Mouse (Mus musculus) embryonic facial prominence, embryonic 12.5 days (tissue): ENCODE data around the gene Ren1. TPM values are rescaled to one million over a fixed set of nuclear protein-coding genes. Genes with fewer than 3 reads are reported as not detected.

Source experiments
- ATAC-seq: fragments of 200-750 bp; cut with Nextera tagmentation; 2 replicates; pipeline ENCODE4 v1.8.0; 2017; ENCODE audit not compliant: insufficient number of reproducible peaks, insufficient read depth, low FRiP score, low TSS enrichment
- H3K27ac ChIP-seq: fragments of 300-500 bp; sonication (generic); 2 replicates; pipeline ENCODE4 v1.5.1; 2016; ENCODE audit warnings: mild to moderate bottlenecking
- H3K27me3 ChIP-seq: fragments of 300-500 bp; sonication (generic); 2 replicates; pipeline ENCODE4 v1.6.1; 2016; ENCODE audit warnings: mild to moderate bottlenecking, moderate library complexity
- H3K36me3 ChIP-seq: fragments of 300-500 bp; sonication (generic); 2 replicates; pipeline ENCODE4 v1.6.1; 2016; ENCODE audit warnings: mild to moderate bottlenecking
- H3K4me1 ChIP-seq: fragments of 300-500 bp; sonication (generic); 2 replicates; pipeline ENCODE4 v1.6.1; 2016
- H3K4me2 ChIP-seq: fragments of 300-500 bp; sonication (generic); replicated peaks from 2 replicates; pipeline ENCODE4 v1.6.1; 2016; ENCODE audit warnings: mild to moderate bottlenecking, moderate library complexity
- H3K4me3 ChIP-seq: fragments of 300-500 bp; sonication (generic); 2 replicates; pipeline ENCODE4 v1.5.1; 2016; ENCODE audit warnings: mild to moderate bottlenecking
- H3K9ac ChIP-seq: fragments of 300-500 bp; sonication (generic); 2 replicates; pipeline ENCODE4 v1.6.1; 2016; ENCODE audit warnings: mild to moderate bottlenecking, moderate library complexity
- H3K9me3 ChIP-seq: fragments of 300-500 bp; sonication (generic); 2 replicates; pipeline ENCODE4 v1.6.1; 2016; ENCODE audit warnings: mild to moderate bottlenecking, moderate library complexity
- WGBS: fragments of 180-500 bp; shearing (Covaris S2); methylation state at CpG from one replicate; pipeline ENCODE4 v1.1.7; 2016; 5-methylcytosine and 5-hydroxymethylcytosine counted together
- polyA plus RNA-seq: library from polyadenylated mRNA; unstranded; fragments of >200 nt; fragmentation: Nextera tagmentation; extraction: Ambion mirVana; gene quantifications from 2 replicates; pipeline ENCODE4 v1.2.1, GENCODE M21; 2016

Gene Ren1
- polyA plus RNA-seq, 1 experiment from 2014 or later, result 0.19 TPM

DNA sequence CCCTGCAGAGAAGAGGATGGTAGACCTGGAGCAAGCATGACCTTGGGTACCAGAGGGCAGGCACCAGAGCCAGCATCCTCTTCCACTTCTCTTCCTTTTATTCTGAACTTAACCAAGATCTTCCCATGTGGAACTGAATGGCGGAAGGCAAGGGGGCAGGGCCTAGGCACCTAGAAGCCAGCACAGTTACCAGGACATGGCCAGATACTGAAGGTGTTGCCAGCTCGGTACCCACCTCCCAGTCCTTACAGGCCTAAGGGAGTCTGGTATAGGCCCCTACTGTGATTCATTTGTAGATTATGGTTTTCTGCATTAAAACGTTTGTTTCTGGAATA is 29.6 kb downstream of the Ren1 start:
- ATAC-seq, result no peak
- no peaks in the 10 kb centered on the region for H3K4me1 ChIP-seq
- H3K36me3 ChIP-seq, result 0 out of 2 replicates have a peak, but pooled peaks cover 3% of the 10 kb centered on the region
- H3K9me3 ChIP-seq, result no peaks in the 10 kb centered on the region
- no peak overlapping the region for H3K9ac ChIP-seq
- no peak overlapping the region for H3K27ac ChIP-seq
- no peak overlapping the region for H3K4me3 ChIP-seq
- H3K27me3 ChIP-seq, result no peaks in the 10 kb centered on the region
- WGBS, result 76% methylated on average over 3 of the region's 3 CpGs
- H3K4me2 ChIP-seq, result no peak overlapping the region

DNA sequence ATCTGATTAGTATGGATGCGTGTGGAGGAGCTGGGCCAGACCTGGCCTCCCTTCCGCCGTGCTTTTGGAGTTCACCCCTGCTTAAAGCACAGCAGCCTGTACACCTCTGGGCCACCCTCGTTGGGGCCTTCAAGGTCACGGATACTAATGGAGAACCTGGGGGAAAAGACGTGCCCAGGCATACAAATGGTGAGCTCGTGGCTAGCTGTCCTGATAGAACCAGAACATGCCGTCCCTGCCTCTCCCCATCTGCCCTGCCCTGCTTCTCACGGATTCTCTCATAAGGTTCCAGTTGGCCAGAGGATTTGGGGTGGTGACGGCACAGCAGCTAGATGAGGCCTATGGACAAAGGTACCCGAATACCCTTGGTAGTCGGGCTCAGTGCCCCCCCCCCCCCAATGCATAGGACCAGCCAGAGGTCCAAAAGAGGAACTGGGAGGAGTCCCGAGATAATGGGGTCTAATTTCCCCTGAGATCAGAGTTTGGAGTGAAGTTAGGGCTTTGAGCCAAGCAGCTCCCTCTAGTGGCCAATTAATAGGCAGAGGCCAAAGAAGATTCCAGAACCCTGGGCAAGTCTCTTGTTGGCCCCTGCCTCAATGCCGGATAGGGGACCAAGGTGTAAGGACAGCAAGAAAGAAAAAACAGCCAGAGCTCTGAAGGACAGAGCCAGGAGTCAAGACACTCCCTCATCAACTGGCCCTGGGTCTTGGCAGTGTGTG is 30.2 kb downstream of the Ren1 start:
- Histone ChIP-seq H3K4me3 (no peak overlapping the region), H3K4me1 (no peaks in the 10 kb centered on the region), H3K4me2 (no peak overlapping the region), H3K36me3 (peaks cover 6% of the 10 kb centered on the region; the same call in 1 of the 2 replicates), H3K27ac (no peak overlapping the region), H3K9me3 (no peaks in the 10 kb centered on the region), H3K9ac (no peak overlapping the region), H3K27me3 (no peaks in the 10 kb centered on the region)
- WGBS, result 71% methylated on average over 14 of the region's 14 CpGs
- no peak for ATAC-seq

- H3K9ac ChIP-seq, result no peak overlapping the region
- no peak overlapping the region for H3K27ac ChIP-seq
- no peak overlapping the region for H3K4me3 ChIP-seq
- 9% methylated on average over 9 of the region's 9 CpGs for WGBS
- no peak for ATAC-seq
- no peaks in the 10 kb centered on the region for H3K27me3 ChIP-seq
- peaks cover 5% of the 10 kb centered on the region; the same call in 1 of the 2 replicates for H3K4me1 ChIP-seq
- no peaks in the 10 kb centered on the region for H3K9me3 ChIP-seq
- peaks cover 12% of the 10 kb centered on the region; the same call in 1 of the 2 replicates for H3K36me3 ChIP-seq
- no peak overlapping the region for H3K4me2 ChIP-seq
Observed at GRCm38 (mm10) chr1:133382008-133382407, 31.7 kb downstream of the Ren1 start.

GRCm38 (mm10) chr1:133382552-133383155 is 32.3 kb downstream of the Ren1 start:
- H3K4me3 ChIP-seq, result no peak overlapping the region
- H3K36me3 ChIP-seq, result peaks cover 12% of the 10 kb centered on the region; the same call in 1 of the 2 replicates
- H3K9ac ChIP-seq, result no peak overlapping the region; the same call in 1 of the 2 replicates
- WGBS, result 56% methylated on average over 12 of the region's 12 CpGs
- H3K27ac ChIP-seq, result no peak overlapping the region
- no peaks in the 10 kb centered on the region for H3K27me3 ChIP-seq
- ATAC-seq, result no peak
- no peak overlapping the region for H3K4me2 ChIP-seq
- H3K9me3 ChIP-seq, result no peaks in the 10 kb centered on the region
- peaks cover 5% of the 10 kb centered on the region; the same call in 1 of the 2 replicates for H3K4me1 ChIP-seq

DNA sequence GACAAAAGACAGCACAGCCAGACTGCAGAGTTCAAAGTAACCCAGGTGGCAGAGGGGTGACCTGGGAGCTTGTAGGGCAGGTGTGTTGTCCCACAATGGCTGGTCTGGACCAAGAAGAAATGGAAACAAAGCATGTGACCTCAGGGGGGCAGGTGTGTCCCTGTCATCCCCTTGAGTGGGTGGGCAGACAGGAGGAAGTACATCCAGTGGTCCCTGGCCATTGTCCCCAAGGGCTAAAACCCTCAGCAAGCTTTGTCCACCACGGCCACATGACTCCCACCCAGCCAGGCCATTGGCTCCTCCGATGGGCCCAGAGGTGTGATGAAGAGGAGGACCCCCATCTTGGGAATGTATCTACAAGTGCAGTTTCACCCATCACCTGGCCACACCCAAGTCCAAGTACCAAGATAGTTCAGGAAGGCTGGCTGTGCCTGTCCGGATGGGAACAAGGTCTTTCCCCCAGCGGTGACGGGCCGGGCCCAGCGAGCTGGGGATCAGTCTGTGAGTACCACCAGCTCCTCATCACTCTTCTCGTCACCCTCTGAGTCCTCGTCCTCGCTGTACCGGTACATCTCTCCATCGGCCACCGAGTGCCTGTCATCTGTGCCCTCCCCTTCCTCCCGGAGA is 33.0 kb downstream of the Ren1 start:
- no peak overlapping the region for H3K9ac ChIP-seq
- H3K27me3 ChIP-seq, result no peaks in the 10 kb centered on the region
- WGBS, result 92% methylated on average over 14 of the region's 14 CpGs
- peaks cover 12% of the 10 kb centered on the region; the same call in 1 of the 2 replicates for H3K36me3 ChIP-seq
- no peak overlapping the region for H3K4me2 ChIP-seq
- H3K27ac ChIP-seq, result no peak overlapping the region
- no peak overlapping the region for H3K4me3 ChIP-seq
- H3K4me1 ChIP-seq, result peaks cover 5% of the 10 kb centered on the region; the same call in 1 of the 2 replicates
- H3K9me3 ChIP-seq, result no peaks in the 10 kb centered on the region
- ATAC-seq, result no peak

GRCm38 (mm10) chr1:133385506-133385905 is 35.2 kb downstream of the Ren1 start:
- Histone ChIP-seq H3K4me3 (no peak overlapping the region), H3K9ac (peak overlapping the region; percentile 43), H3K27me3 (no peaks in the 10 kb centered on the region), H3K36me3 (peaks cover 15% of the 10 kb centered on the region; the same call in 1 of the 2 replicates), H3K4me2 (peak overlapping the region; percentile 28; the same call in 1 of the 2 replicates), H3K27ac (no peak overlapping the region), H3K4me1 (peaks cover 5% of the 10 kb centered on the region; the same call in 1 of the 2 replicates), H3K9me3 (no peaks in the 10 kb centered on the region)
- 35% methylated on average over 9 of the region's 9 CpGs for WGBS
- no peak for ATAC-seq

DNA sequence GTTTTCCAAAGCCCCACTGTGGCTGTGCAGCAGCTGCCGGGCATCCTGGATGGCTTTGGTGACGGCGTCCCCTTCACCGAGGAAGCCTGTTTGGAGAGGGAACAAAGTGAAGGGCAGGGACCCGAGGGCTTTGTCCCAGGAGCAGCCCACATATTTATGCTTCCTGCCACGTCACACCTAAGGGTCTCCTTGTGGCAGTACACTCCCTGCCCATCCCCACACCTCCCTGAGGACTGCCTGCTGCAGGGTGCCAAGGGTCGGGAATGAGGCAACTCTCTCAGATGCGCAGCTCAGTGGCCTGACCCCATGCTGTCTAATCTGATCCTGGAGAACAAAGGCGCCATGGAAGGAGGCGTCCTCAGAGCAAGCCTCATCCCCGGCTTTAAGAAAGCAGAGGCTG is 35.9 kb downstream of the Ren1 start:
- H3K4me3 ChIP-seq, result no peak overlapping the region
- no peak for ATAC-seq
- no peak overlapping the region for H3K4me2 ChIP-seq
- peaks cover 5% of the 10 kb centered on the region; the same call in 1 of the 2 replicates for H3K4me1 ChIP-seq
- WGBS, result 50% methylated on average over 11 of the region's 11 CpGs
- H3K9ac ChIP-seq, result no peak overlapping the region
- no peaks in the 10 kb centered on the region for H3K9me3 ChIP-seq
- H3K27ac ChIP-seq, result peak overlapping the region; percentile 1; the same call in 1 of the 2 replicates
- H3K27me3 ChIP-seq, result no peaks in the 10 kb centered on the region
- H3K36me3 ChIP-seq, result peaks cover 17% of the 10 kb centered on the region; the same call in 1 of the 2 replicates

GRCm38 (mm10) chr1:133387539-133388268 is 37.4 kb downstream of the Ren1 start:
- Histone ChIP-seq H3K4me2 (no peak overlapping the region), H3K9me3 (no peaks in the 10 kb centered on the region), H3K9ac (no peak overlapping the region), H3K27ac (no peak overlapping the region), H3K27me3 (no peaks in the 10 kb centered on the region), H3K4me3 (no peak overlapping the region), H3K4me1 (peaks cover 5% of the 10 kb centered on the region; the same call in 1 of the 2 replicates), H3K36me3 (peaks cover 15% of the 10 kb centered on the region; the same call in 1 of the 2 replicates)
- WGBS, result 64% methylated on average over 19 of the region's 19 CpGs
- no peak for ATAC-seq

- WGBS, result 67% methylated on average over 4 of the region's 4 CpGs
Observed at GRCm38 (mm10) chr1:133394702-133395101, 44.4 kb downstream of the Ren1 start.

DNA sequence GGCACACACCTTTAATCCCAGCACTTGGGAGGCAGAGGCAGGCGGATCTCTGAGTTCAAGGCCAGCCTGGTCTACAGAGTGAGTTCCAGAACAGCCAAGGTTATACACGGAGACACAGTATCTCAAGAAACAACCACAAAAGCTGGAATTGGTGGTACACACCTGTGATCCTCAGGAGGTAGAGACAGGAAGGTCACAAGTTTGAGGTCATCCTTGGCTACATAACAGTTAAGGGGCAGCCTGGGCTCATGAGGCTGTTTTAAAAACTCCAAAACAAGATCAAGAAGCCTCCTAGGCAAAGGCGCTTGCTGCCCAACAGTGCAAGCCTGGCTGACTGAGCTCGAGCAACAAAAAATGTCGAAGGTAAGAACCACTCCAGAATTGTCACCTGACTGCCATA is 46.4 kb downstream of the Ren1 start:
- Histone ChIP-seq H3K9ac (no peak overlapping the region), H3K4me3 (no peak overlapping the region), H3K27ac (no peak overlapping the region), H3K4me2 (no peak overlapping the region), H3K27me3 (no peaks in the 10 kb centered on the region), H3K4me1 (peaks cover 11% of the 10 kb centered on the region; the same call in 1 of the 2 replicates), H3K9me3 (no peaks in the 10 kb centered on the region), H3K36me3 (no peaks in the 10 kb centered on the region)
- 88% methylated on average over 5 of the region's 5 CpGs for WGBS
- no peak for ATAC-seq

More at GRCm38 (mm10) chr1:133394702-133395101, 44.4 kb downstream of the Ren1 start:
- Histone ChIP-seq H3K27ac (no peak overlapping the region), H3K4me2 (no peak overlapping the region), H3K9me3 (no peaks in the 10 kb centered on the region), H3K9ac (no peak overlapping the region), H3K4me3 (no peak overlapping the region), H3K4me1 (peaks cover 11% of the 10 kb centered on the region; the same call in 1 of the 2 replicates), H3K36me3 (peaks cover 6% of the 10 kb centered on the region; the same call in 1 of the 2 replicates), H3K27me3 (no peaks in the 10 kb centered on the region)
- no peak for ATAC-seq

DNA sequence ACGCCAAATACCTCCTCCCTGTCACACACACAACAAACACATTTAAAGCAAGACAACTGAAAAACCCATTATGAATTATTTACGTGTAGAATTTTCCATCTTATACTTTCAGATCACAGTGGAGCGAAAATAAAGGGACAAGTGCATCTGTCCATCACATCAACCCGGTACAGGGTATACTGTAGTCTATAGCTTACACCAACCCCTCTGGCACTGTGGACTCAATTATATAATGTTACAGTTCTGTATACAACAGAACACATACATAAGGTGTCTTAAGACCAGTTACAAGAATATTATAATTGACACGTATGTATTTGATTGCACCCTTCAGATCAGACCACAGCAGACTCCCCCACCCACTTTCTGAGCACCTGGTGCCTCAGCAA is 46.8 kb downstream of the Ren1 start:
- Histone ChIP-seq H3K4me2 (peak overlapping the region; percentile 27; the same call in 1 of the 2 replicates), H3K9ac (peak overlapping the region; percentile 39; the same call in 1 of the 2 replicates), H3K27me3 (no peaks in the 10 kb centered on the region), H3K27ac (peak overlapping the region; percentile 69), H3K4me3 (no peak overlapping the region), H3K4me1 (peaks cover 11% of the 10 kb centered on the region; the same call in 1 of the 2 replicates), H3K36me3 (no peaks in the 10 kb centered on the region), H3K9me3 (no peaks in the 10 kb centered on the region)
- WGBS, result 71% methylated on average over 5 of the region's 5 CpGs
- ATAC-seq, result no peak
